Mouse (Mus musculus): ENCODE results near the gene Atl3.

- no peak for TF ChIP-seq CTCF (IDR thresholded peaks at IDR 0.05; ENCODE audit: control insufficient read depth, insufficient read depth, insufficient read length)
- no peak for TF ChIP-seq CEBPB (IDR thresholded peaks at IDR 0.05; ENCODE audit: low read depth)
- TF ChIP-seq FOSL1 (IDR thresholded peaks at IDR 0.05; ENCODE audit: insufficient read depth, low read length, poor library complexity, severe bottlenecking), result no peak
- no peak for TF ChIP-seq MYOD1 (IDR thresholded peaks at IDR 0.05; ENCODE audit: control insufficient read depth, insufficient read length, low read depth)
- TF ChIP-seq USF1 (IDR thresholded peaks at IDR 0.05; ENCODE audit: low read depth), result no peak
Measured at GRCm38 (mm10) chr19:7548924-7549323, 55.1 kb downstream of the Atl3 start.

Measured in C2C12 (cell line).